Mouse (Mus musculus): ENCODE results near the gene Smad6.

Gene Smad6

DNA sequence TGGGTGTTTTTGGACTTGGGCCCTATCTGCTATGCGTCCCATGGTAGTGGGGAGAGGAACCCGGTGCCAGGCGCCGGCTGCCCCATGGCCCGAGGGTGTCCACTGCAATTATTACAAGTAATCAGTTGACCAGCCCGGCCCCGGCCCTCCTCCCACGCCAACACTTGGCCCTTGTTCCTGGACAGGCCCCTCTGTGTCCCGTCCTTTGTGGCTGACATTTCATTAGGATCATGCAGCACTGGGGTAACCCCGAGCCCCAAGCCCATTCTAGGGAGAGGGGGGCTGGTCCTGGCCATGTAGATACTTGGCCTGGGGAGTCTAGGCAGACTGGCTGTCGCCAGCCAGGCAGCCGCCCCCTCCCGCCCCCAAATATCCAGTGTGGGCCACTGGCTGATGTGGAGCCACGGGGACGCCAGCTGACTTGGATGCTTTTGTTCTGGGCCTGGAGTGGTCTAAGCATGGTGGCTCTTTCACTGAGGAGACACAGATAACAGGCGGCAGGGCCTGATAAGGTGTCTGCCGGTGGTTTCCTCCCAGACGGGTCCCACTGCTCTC, 102.8 kb downstream of the Smad6 start:
- DNase-seq (ENCODE audit: extremely low read depth, low read depth, low spot score): no peak

DNA sequence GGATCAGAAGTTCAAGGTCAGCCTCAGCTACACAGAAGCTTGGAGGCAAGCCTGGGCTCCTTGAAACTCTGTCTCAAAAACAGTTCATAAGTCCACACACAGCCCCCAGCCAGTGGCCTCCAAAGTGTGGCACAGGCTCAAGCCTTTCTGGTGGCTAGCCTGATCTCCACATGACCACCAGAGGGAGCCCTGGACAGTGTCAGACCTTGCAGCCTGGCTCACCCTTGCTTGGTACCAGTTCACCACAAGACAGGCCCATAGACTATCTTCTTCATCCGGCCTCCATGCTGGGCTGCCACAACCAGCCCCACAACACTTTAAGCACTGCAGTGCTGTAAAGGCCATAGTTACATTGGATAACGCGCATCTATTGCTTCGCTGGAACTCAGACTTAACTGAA, 103.6 kb downstream of the Smad6 start:
- DNase-seq (ENCODE audit: extremely low read depth, low read depth, low spot score): no peak

DNA sequence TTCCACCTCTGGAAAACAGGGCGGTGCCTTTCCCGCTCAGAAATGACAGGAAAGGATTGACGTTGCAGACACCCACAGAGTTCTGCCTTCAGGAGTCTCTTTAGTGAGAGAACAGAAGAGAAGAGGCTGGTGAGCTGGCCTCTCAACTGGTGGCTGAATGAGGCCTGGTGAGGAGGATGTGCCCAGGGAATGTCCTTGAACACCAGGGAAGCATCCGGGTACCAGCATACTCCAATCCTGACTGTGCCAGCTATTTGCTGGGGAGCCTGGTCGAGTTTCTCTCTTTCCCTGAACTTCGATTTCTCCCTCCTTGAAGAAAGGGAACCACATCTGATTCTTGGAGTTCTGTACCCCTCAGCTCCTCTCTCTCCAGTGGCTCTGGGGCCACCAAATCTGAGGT, 105.4 kb downstream of the Smad6 start:
- DNase-seq (ENCODE audit: extremely low read depth, low read depth, low spot score): no peak

DNA sequence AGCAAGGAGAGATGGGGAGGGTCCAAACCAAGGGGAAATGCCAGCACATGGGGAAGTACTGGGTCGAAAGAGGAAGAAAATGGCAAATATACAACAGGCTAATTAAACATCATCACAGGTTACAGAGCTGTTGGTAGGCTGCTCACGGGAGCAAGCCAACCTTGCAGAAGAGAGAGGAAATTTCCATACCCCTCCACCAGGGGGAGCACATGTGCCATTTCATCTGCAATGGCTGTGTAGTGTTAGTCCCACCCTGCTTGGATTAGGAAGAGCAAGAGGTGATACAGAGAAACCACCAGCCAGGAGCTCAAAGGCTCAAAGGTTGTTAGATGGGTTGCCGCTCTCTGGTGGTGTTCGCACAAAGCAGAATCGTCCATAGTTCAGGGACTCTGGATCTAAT, 105.9 kb downstream of the Smad6 start:
- no peak for DNase-seq (ENCODE audit: extremely low read depth, low read depth, low spot score)

DNA sequence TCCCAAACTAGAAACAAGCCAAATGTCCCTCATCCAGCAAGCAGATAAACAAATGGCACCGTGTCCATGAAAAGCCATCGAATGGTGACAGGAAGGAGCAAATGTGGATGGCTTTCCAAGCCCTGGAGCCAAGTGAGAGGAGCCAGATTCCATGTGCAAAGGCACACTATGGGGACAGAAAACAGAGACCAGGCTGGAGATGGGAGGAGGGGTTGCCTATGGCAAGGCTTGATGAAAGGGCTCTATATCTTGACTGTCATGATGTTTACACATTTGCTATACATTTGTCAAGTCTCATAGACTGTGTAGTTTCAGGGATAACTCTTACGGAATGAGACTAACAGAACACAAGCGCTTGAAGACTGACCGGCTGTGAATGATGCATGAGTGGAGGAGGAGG, 106.9 kb downstream of the Smad6 start:
- no peak for DNase-seq (ENCODE audit: extremely low read depth, low read depth, low spot score)

DNA sequence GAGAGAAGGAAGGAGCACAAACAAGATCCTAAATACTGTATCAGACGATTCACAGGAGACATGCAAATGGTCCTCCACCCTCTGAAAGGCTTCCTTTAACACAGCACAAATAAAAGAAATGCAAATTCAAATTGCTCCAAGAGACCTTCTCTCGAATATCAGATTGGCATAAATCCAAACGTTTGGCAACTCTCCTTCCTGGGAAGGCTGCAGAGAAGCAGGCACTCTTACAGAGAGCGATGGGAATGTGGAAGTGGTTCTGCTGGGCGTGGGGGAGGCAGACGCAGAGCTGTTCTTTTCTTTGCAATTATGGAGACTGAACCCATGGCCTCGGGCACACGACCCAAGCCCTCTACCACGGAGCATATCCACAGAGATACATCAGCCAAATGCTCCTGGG, 109.8 kb downstream of the Smad6 start:
- DNase-seq (ENCODE audit: extremely low read depth, low read depth, low spot score): no peak

DNA sequence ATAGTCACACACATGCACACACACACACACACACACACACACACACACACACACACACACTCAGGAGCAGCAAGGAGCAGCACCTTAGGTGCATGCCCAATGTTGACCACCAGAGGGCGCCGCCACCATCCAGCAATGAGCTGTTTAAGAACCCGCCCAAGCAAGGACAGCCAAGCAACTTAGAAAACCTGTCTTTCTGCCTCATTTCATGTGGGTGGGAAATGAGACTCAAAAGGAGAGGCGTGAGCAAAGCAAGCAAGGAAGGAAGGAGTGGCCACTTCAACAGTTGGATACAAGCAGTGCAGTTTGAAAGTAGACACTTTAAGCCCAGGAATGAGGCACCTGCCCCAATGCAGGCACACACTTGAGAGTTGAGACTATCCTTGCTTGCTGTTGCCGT, 112.2 kb downstream of the Smad6 start:
- no peak for DNase-seq (ENCODE audit: extremely low read depth, low read depth, low spot score)

DNA sequence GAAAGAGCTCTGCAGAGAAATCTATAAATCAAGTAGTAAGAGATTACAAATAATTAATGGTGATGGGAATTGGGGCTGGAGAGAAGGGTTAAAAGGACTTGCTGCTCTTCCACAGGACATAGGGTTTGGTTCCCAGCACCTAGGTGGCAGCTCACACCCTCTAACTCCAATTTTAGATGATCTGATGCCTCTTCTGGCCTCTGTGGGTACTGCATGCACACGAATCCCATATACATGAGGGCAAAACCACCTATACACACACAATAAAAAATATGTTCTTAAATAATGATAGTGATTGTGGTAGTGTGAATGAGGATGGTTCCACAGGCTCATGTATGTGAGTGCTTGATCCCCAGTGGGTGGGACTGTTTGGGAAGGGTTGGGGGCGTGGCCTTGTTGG, 117.3 kb downstream of the Smad6 start:
- no peak for DNase-seq (ENCODE audit: extremely low read depth, low read depth, low spot score)
